Mouse (Mus musculus): Measurements from ENCODE around the gene Treh. TPM values are rescaled to one million over a fixed set of nuclear protein-coding genes. Genes with fewer than 3 reads are reported as not detected.

The Treh gene
- polyA plus RNA-seq, 1 experiment from 2014 or later, result not detected

DNA sequence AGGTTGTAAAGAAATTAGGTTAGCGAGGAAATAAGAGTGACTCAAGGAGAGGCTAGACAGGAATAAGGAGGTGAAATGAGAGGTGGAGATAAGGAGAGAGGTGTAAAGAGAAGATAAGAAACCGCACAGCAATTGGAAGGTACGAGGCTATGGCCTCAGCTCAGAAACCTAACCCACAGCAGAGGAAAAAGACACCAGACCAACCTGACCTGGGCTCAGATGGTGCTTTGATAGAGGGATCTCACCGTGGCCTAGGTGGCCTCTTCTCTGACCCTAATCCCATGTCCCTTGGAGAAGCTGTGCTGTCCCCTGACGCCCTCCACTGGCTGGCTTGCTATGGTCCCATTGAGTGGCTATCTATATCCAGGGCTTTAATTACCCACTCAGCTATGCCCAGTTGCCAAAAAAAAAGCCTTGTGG is 59.1 kb downstream of the Treh start:
- ATAC-seq (replicated peaks; ENCODE audit: low FRiP score, low TSS enrichment, low read depth), result no peak
- H3K4me2 ChIP-seq (ENCODE audit: low read length), result no peak overlapping the region

DNA sequence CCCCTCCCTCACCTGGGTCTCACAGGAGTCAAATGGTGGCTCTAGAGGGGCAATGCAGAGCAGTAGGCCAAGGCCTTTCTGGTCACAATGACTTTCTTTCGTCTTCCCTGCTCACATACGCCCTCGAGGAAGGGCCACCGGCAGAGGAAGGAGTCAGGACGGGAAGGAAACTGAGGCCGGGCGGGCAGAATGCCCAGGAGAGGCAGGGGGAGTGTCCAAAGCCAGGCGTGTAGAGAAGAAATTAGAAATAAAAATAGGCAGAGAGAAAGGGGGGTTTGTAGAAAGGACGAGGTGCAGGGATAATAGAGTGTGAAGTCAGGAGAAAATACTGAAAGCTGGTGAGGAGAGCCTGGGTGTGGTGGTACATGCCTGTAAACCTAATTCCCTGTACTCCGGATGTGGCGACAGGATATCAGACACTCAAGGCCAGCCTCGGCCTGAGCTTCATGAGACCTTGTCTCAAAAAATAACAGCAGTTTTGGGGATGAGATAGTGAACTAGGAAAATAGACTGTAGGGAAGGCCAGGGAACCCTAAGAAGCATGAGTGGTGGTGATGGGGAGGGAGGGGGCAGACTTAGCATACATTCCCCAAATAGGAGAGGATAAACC is 60.0 kb downstream of the Treh start:
- Histone ChIP-seq H3K27me3 (replicated peaks; ENCODE audit: control insufficient read depth, insufficient read depth, low read length) (peaks cover 6% of the 10 kb centered on the region; the same call in 1 of the 2 replicates), H3K4me3 (ENCODE audit: low read depth, low read length) (peak overlapping the region; percentile 60), H3K4me2 (ENCODE audit: low read length) (peak overlapping the region; percentile 87), H3K36me3 (ENCODE audit: control insufficient read depth, insufficient read depth, low read length) (no peaks in the 10 kb centered on the region), H3K9me3 (ENCODE audit: control insufficient read depth, low read length) (no peaks in the 10 kb centered on the region), H3K27ac (ENCODE audit: low read depth) (no peak overlapping the region), H3K9ac (ENCODE audit: low read length) (peak overlapping the region; percentile 40; the same call in 1 of the 2 replicates), H3K4me1 (replicated peaks; ENCODE audit: control insufficient read depth, insufficient read depth, low read length) (peaks cover 14% of the 10 kb centered on the region)
- WGBS, result 61% methylated on average over 12 of the region's 12 CpGs
- DNase-seq (ENCODE audit: low spot score) (no peak), ATAC-seq (replicated peaks; ENCODE audit: low FRiP score, low TSS enrichment, low read depth) (no peak)

More for the DNA sequence above, 59.1 kb downstream of the Treh start:
- H3K4me3 ChIP-seq (ENCODE audit: low read depth, low read length), result no peak overlapping the region
- H3K9ac ChIP-seq (ENCODE audit: low read length), result no peak overlapping the region
- no peak overlapping the region for H3K27ac ChIP-seq (ENCODE audit: low read depth)
- H3K36me3 ChIP-seq (ENCODE audit: control insufficient read depth, insufficient read depth, low read length), result no peaks in the 10 kb centered on the region
- DNase-seq (ENCODE audit: low spot score), result peak; percentile 53
- peaks cover 6% of the 10 kb centered on the region; the same call in 1 of the 2 replicates for H3K27me3 ChIP-seq (replicated peaks; ENCODE audit: control insufficient read depth, insufficient read depth, low read length)
- H3K4me1 ChIP-seq (replicated peaks; ENCODE audit: control insufficient read depth, insufficient read depth, low read length), result peaks cover 14% of the 10 kb centered on the region
- no peaks in the 10 kb centered on the region for H3K9me3 ChIP-seq (ENCODE audit: control insufficient read depth, low read length)
- WGBS, result 51% methylated on average over 5 of the region's 5 CpGs

DNA sequence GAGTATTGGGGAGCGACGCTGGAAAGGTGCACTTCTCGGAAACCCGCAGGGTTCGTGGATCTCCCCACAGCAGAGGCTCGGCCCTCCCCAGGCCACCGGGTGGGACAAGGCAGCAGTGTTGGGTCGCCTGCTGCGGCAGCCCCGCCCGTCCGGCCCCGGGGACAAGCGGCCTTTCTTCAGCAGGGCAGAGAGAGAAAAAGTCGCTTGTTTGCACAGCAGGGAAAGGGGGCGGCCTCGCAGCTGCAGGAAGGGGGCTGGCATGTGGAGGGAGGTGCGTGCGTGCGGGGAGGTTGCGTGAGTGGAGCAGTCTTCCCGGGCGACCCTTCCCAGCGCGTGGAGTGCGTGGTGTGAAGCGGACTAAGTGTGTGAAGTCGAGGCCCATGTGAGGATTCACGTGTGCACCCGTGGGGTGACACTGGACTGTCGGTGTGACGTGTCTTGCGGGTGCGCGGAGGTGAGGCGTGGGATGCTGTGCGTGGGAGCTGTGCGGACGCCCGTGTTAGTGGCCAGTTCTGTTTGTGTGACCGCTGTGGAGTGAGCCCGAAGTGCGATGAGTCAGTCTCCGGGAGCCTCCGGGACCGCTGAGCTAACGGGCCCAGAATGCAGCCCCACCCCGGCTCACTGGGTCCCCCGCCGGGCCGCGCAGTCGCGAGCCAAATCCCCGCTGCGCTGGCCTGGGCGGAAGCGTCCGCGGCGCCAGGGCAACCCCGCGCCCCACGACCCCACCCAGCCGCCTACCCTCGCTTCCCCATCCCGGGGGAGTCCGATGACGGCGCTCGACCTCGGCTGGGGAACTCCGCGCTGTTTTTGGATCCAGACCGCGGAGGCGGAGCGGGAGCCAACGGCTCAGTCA is 60.9 kb downstream of the Treh start:
- H3K27ac ChIP-seq (ENCODE audit: low read depth), result peak overlapping the region; percentile 5; the same call in 1 of the 2 replicates
- ATAC-seq (replicated peaks; ENCODE audit: low FRiP score, low TSS enrichment, low read depth) (peak; percentile 22; the same call in 1 of the 2 replicates), DNase-seq (ENCODE audit: low spot score) (peak; percentile 74)
- peak overlapping the region; percentile 40 for H3K9ac ChIP-seq (ENCODE audit: low read length)
- no peaks in the 10 kb centered on the region for H3K9me3 ChIP-seq (ENCODE audit: control insufficient read depth, low read length)
- H3K27me3 ChIP-seq (replicated peaks; ENCODE audit: control insufficient read depth, insufficient read depth, low read length), result peaks cover 6% of the 10 kb centered on the region; the same call in 1 of the 2 replicates
- under 1% methylated on average over 79 of the region's 79 CpGs for WGBS
- H3K4me3 ChIP-seq (ENCODE audit: low read depth, low read length), result peak overlapping the region; percentile 60
- no peaks in the 10 kb centered on the region for H3K36me3 ChIP-seq (ENCODE audit: control insufficient read depth, insufficient read depth, low read length)
- H3K4me1 ChIP-seq (replicated peaks; ENCODE audit: control insufficient read depth, insufficient read depth, low read length), result peaks cover 14% of the 10 kb centered on the region
- peak overlapping the region; percentile 87 for H3K4me2 ChIP-seq (ENCODE audit: low read length)

DNA sequence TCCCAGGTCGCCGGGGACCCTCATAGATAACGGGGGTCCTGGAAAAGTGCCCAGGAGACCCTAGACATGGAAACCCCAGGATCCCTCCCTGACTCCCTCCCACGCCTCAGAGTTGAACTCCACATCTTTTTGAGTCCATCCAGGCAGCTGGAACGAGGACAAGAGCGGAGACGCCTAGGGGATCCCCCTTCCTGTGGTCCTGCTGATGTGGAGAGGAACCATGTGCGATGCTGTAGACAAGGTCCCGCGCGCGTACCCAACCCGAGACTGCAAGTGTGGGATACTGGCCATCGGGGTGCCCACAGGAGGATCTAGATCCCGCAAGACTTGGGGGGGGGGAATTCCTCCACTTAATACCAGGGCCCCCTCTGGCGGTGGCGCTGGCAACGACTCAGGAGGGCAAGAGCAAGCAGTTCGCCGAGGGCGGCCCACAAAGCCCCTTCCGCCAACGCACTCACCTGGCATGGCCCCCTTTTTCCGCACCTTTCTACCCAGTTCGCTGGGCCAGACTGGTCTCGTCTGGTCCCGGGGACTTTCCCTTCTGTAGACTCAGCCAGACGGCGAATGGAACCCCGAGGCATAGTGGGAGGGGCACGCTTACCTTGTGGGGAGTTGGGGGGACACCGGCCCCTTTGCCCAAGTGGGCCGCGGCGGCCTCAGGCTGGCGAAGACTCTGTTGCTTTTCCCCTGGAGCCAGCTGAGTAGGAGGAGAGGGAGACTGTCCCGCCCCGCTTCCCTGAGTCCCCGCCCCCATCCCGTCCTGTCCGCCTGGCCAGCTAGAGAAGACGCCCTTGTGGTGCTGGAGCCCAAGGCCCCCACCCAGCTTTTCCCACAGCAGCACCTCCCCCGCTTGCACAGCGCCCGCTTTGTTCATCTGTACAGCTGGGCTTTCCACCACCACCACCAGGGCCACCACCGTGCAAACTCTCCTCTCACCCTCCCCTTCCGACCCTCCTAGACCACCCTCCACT is 61.8 kb downstream of the Treh start, which contains the start of gene Phldb1:
TSS of gene Phldb1 (minus strand) at position 675 of the 971 bp plus-strand sequence.
- H3K4me1 ChIP-seq (replicated peaks; ENCODE audit: control insufficient read depth, insufficient read depth, low read length), result peaks cover 14% of the 10 kb centered on the region
- DNase-seq (ENCODE audit: low spot score) (peak; percentile 76), ATAC-seq (replicated peaks; ENCODE audit: low FRiP score, low TSS enrichment, low read depth) (peak; percentile 81)
- H3K36me3 ChIP-seq (ENCODE audit: control insufficient read depth, insufficient read depth, low read length), result no peaks in the 10 kb centered on the region
- peak within 1 kb of the TSS; percentile 5; the same call in 1 of the 2 replicates for H3K27ac ChIP-seq (ENCODE audit: low read depth)
- H3K9me3 ChIP-seq (ENCODE audit: control insufficient read depth, low read length), result no peaks in the 10 kb centered on the region
- peak within 1 kb of the TSS; percentile 60 for H3K4me3 ChIP-seq (ENCODE audit: low read depth, low read length)
- peaks cover 6% of the 10 kb centered on the region; the same call in 1 of the 2 replicates for H3K27me3 ChIP-seq (replicated peaks; ENCODE audit: control insufficient read depth, insufficient read depth, low read length)
- H3K9ac ChIP-seq (ENCODE audit: low read length), result peak within 1 kb of the TSS; percentile 40
- WGBS, result under 1% methylated on average over 44 of the region's 47 CpGs
- peak within 1 kb of the TSS; percentile 87 for H3K4me2 ChIP-seq (ENCODE audit: low read length)

DNA sequence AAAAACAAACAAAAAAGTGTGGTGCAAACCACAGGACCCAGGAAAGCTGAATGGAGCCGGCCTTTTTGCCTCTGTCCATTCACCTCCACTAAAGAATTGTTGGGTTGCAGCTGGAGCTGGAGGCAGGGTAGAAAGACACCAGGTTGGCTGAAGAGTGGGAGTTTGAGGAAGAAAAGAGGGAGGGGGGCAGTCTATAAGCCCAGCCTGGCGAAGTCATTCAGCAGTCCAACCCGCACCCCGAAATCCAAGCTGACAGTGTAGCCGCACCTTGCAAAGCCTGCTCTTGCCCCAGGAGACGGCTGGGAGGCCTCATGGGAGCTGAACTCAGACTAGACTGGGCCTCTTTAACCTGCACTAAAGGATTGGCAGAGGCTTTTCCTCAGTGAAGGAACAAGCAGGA is 62.9 kb downstream of the Treh start:
- no peaks in the 10 kb centered on the region for H3K36me3 ChIP-seq (ENCODE audit: control insufficient read depth, insufficient read depth, low read length)
- H3K4me3 ChIP-seq (ENCODE audit: low read depth, low read length), result no peak overlapping the region
- ATAC-seq (replicated peaks; ENCODE audit: low FRiP score, low TSS enrichment, low read depth), result no peak
- DNase-seq (ENCODE audit: low spot score), result no peak
- H3K9ac ChIP-seq (ENCODE audit: low read length), result no peak overlapping the region
- no peaks in the 10 kb centered on the region for H3K9me3 ChIP-seq (ENCODE audit: control insufficient read depth, low read length)
- H3K27ac ChIP-seq (ENCODE audit: low read depth), result no peak overlapping the region
- no peak overlapping the region for H3K4me2 ChIP-seq (ENCODE audit: low read length)
- H3K27me3 ChIP-seq (replicated peaks; ENCODE audit: control insufficient read depth, insufficient read depth, low read length), result peaks cover 6% of the 10 kb centered on the region; the same call in 1 of the 2 replicates
- whole genome bisulfite sequencing, result 78% methylated on average over 6 of the region's 6 CpGs
- peaks cover 14% of the 10 kb centered on the region for H3K4me1 ChIP-seq (replicated peaks; ENCODE audit: control insufficient read depth, insufficient read depth, low read length)

Other genes starting within 250 kb of the Treh start
- gene Foxr1, start 232.1 kb upstream of the Treh start, polyA plus RNA-seq (2014; fragmentation: Nextera tagmentation; extraction: Ambion mirVana), result not detected in 2 replicates
- gene Upk2, start 218.3 kb upstream of the Treh start, polyA plus RNA-seq (2014; fragmentation: Nextera tagmentation; extraction: Ambion mirVana), result 2.1 and 2.3 TPM in 2 replicates
- 10.2 TPM in 2 replicates for gene Bcl9l, start 190.4 kb upstream of the Treh start, polyA plus RNA-seq (2014; fragmentation: Nextera tagmentation; extraction: Ambion mirVana)
- gene Cxcr5, start 111.4 kb upstream of the Treh start, polyA plus RNA-seq (2014; fragmentation: Nextera tagmentation; extraction: Ambion mirVana), result 0.82 and 0.89 TPM in 2 replicates
- gene Ddx6, start 68.3 kb upstream of the Treh start, polyA plus RNA-seq (2014; fragmentation: Nextera tagmentation; extraction: Ambion mirVana), result 17.6 and 17.8 TPM in 2 replicates
- gene Phldb1, start 62.0 kb downstream of the Treh start, polyA plus RNA-seq (2014; fragmentation: Nextera tagmentation; extraction: Ambion mirVana), result 21.4 and 22.6 TPM in 2 replicates
- gene Arcn1, start 94.6 kb downstream of the Treh start, polyA plus RNA-seq (2014; fragmentation: Nextera tagmentation; extraction: Ambion mirVana), result 188 and 192 TPM in 2 replicates
- gene Ift46, start 94.7 kb downstream of the Treh start, polyA plus RNA-seq (2014; fragmentation: Nextera tagmentation; extraction: Ambion mirVana), result 87.8 and 96.0 TPM in 2 replicates
- gene Tmem25, start 126.1 kb downstream of the Treh start, polyA plus RNA-seq (2014; fragmentation: Nextera tagmentation; extraction: Ambion mirVana), result 3.3 and 3.9 TPM in 2 replicates
- 1.5 and 2.7 TPM in 2 replicates for gene Ttc36, start 129.8 kb downstream of the Treh start, polyA plus RNA-seq (2014; fragmentation: Nextera tagmentation; extraction: Ambion mirVana)
- 10.4 and 14.7 TPM in 2 replicates for gene Kmt2a, start 208.1 kb downstream of the Treh start, polyA plus RNA-seq (2014; fragmentation: Nextera tagmentation; extraction: Ambion mirVana)
- gene Atp5l, start 247.5 kb downstream of the Treh start, polyA plus RNA-seq (2014; fragmentation: Nextera tagmentation; extraction: Ambion mirVana), result 722 and 905 TPM in 2 replicates

All from intestine, embryonic 14.5 days (tissue).